Mouse (Mus musculus) CH12.LX (cell line): ENCODE results near the gene Cyp8b1. TPM values are rescaled to one million over a fixed set of nuclear protein-coding genes. Genes with fewer than 3 reads are reported as not detected.

Experiments used
- DNase-seq: peaks from one replicate; pipeline ENCODE4 v3.0.0-alpha.2; 2013; ENCODE audit errors: extremely low read depth
- H3K27ac ChIP-seq: 2 replicates; pipeline ENCODE4 v1.5.1; 2012; ENCODE audit warnings: low read depth, mild to moderate bottlenecking, control low read depth, moderate library complexity; ENCODE audit not compliant: insufficient read depth
- H3K27me3 ChIP-seq: replicated peaks from 2 replicates; pipeline ENCODE3; 2012; ENCODE audit warnings: inconsistent platforms
- H3K36me3 ChIP-seq, 2 experiments: replicated peaks in 1 of 2; 2 replicates each; pipeline versions ENCODE3 to v1.6.1; 2012; ENCODE audit warnings: inconsistent platforms in 1 of 2, low read length in 1 of 2, mild to moderate bottlenecking in 1 of 2, mixed read lengths in 1 of 2, moderate library complexity in 1 of 2; ENCODE audit not compliant: control insufficient read depth in 1 of 2, insufficient read depth in 1 of 2
- H3K4me1 ChIP-seq, 2 experiments: 2 replicates each; pipeline ENCODE4 v1.6.1; 2012; ENCODE audit warnings: inconsistent platforms in 1 of 2, moderate library complexity in 1 of 2; ENCODE audit not compliant: insufficient read depth in 2 of 2, control insufficient read depth in 1 of 2
- H3K4me2 ChIP-seq: 2 replicates; pipeline ENCODE4 v1.6.1; 2012; ENCODE audit warnings: low read depth, mild to moderate bottlenecking, control low read depth; ENCODE audit not compliant: poor library complexity, insufficient read depth, severe bottlenecking
- H3K4me3 ChIP-seq, 3 experiments: fragments of 150-350 bp in 1 of 3; sonication (generic) in 1 of 3; replicated peaks in 1 of 3; 2 replicates each; pipeline versions ENCODE3 to v1.5.1; 2011 to 2012; ENCODE audit warnings: low read depth in 2 of 3, low read length in 2 of 3, mild to moderate bottlenecking in 2 of 3, moderate library complexity in 2 of 3, control low read depth in 1 of 3, improper control_type of control experiment in 1 of 3, inconsistent platforms in 1 of 3, mixed read lengths in 1 of 3; ENCODE audit not compliant: poor library complexity in 1 of 3
- H3K79me2 ChIP-seq: replicated peaks from 2 replicates; pipeline ENCODE4 v1.6.1; 2012; ENCODE audit warnings: mild to moderate bottlenecking, moderate library complexity; ENCODE audit not compliant: control insufficient read depth, poor library complexity, insufficient read depth, severe bottlenecking; ENCODE audit errors: extremely low read depth
- H3K9ac ChIP-seq: 2 replicates; pipeline ENCODE4 v1.6.1; 2012; ENCODE audit warnings: low read depth, mild to moderate bottlenecking, control low read depth, moderate library complexity; ENCODE audit not compliant: insufficient read depth
- H3K9me3 ChIP-seq: replicated peaks from 2 replicates; pipeline ENCODE3; 2012; ENCODE audit warnings: low read length, inconsistent platforms, mixed read lengths
- BHLHE40 ChIP-seq: IDR thresholded peaks from 2 replicates; pipeline ENCODE4 v1.6.1; 2011; ENCODE audit warnings: mild to moderate bottlenecking, low read depth, low read length, improper control_type of control experiment
- CHD1 ChIP-seq: IDR thresholded peaks from 2 replicates; pipeline ENCODE4 v1.6.1; 2012; ENCODE audit warnings: low read depth, low read length, improper control_type of control experiment, inconsistent platforms
- CHD2 ChIP-seq: IDR thresholded peaks from 2 replicates; pipeline ENCODE4 v1.6.1; 2011; ENCODE audit warnings: low read length, improper control_type of control experiment
- CTCF ChIP-seq, 2 experiments: IDR thresholded peaks in 1 of 2; conservative IDR thresholded peaks in 1 of 2; 2 replicates each; pipeline ENCODE4 v1.5.1; 2011 to 2012; ENCODE audit warnings: low read depth in 2 of 2, low read length in 2 of 2, improper control_type of control experiment in 1 of 2, inconsistent platforms in 1 of 2, mild to moderate bottlenecking in 1 of 2, moderate library complexity in 1 of 2
- E2F4 ChIP-seq: IDR thresholded peaks from 2 replicates; pipeline ENCODE4 v1.6.1; 2011; ENCODE audit warnings: low read depth, low read length, improper control_type of control experiment; ENCODE audit not compliant: insufficient replicate concordance
- ELF1 ChIP-seq: IDR thresholded peaks from 2 replicates; pipeline ENCODE4 v1.6.1; 2014; ENCODE audit warnings: low read depth, mild to moderate bottlenecking, inconsistent platforms, low read length, improper control_type of control experiment
- EP300 ChIP-seq: IDR thresholded peaks from 2 replicates; pipeline ENCODE4 v1.6.1; 2011; ENCODE audit warnings: low read length, improper control_type of control experiment
- ETS1 ChIP-seq: conservative IDR thresholded peaks from 2 replicates; pipeline ENCODE4 v1.6.1; 2012; ENCODE audit warnings: low read depth, mild to moderate bottlenecking, inconsistent platforms, low read length, improper control_type of control experiment, moderate library complexity
- GABPA ChIP-seq: IDR thresholded peaks from 2 replicates; pipeline ENCODE4 v1.6.1; 2012; ENCODE audit warnings: low read depth, low read length, improper control_type of control experiment, inconsistent platforms; ENCODE audit not compliant: insufficient replicate concordance
- HCFC1 ChIP-seq: IDR thresholded peaks from 2 replicates; pipeline ENCODE4 v1.6.1; 2012; ENCODE audit warnings: low read depth, mild to moderate bottlenecking, inconsistent platforms, low read length, improper control_type of control experiment
- IRF4 ChIP-seq: IDR thresholded peaks from 2 replicates; pipeline ENCODE4 v1.6.1; 2014; ENCODE audit warnings: low read depth, mild to moderate bottlenecking, inconsistent platforms, low read length, improper control_type of control experiment
- JUN ChIP-seq: IDR thresholded peaks from 2 replicates; pipeline ENCODE4 v1.6.1; 2011; ENCODE audit warnings: low read depth, mild to moderate bottlenecking, low read length, improper control_type of control experiment, moderate library complexity; ENCODE audit not compliant: insufficient read depth
- JUND ChIP-seq: conservative IDR thresholded peaks from 2 replicates; pipeline ENCODE4 v1.6.1; 2011; ENCODE audit warnings: low read depth, low read length, improper control_type of control experiment
- KAT2A ChIP-seq: IDR thresholded peaks from 2 replicates; pipeline ENCODE4 v1.6.1; 2012; ENCODE audit warnings: low read length, improper control_type of control experiment, inconsistent platforms; ENCODE audit not compliant: insufficient replicate concordance
- MAFK ChIP-seq: IDR thresholded peaks from 2 replicates; pipeline ENCODE4 v1.6.1; 2011; ENCODE audit warnings: low read length, improper control_type of control experiment; ENCODE audit not compliant: insufficient replicate concordance
- MAX ChIP-seq: IDR thresholded peaks from 2 replicates; pipeline ENCODE4 v1.6.1; 2011; ENCODE audit warnings: low read length, improper control_type of control experiment
- MAZ ChIP-seq: IDR thresholded peaks from 2 replicates; pipeline ENCODE4 v1.6.1; 2012; ENCODE audit warnings: low read depth, mild to moderate bottlenecking, inconsistent platforms, low read length, improper control_type of control experiment, moderate library complexity
- MEF2A ChIP-seq: IDR thresholded peaks from 2 replicates; pipeline ENCODE4 v1.6.1; 2014; ENCODE audit warnings: low read depth, mild to moderate bottlenecking, inconsistent platforms, low read length, improper control_type of control experiment, borderline replicate concordance
- MXI1 ChIP-seq: IDR thresholded peaks from 2 replicates; pipeline ENCODE4 v1.6.1; 2011; ENCODE audit warnings: mild to moderate bottlenecking, low read depth, low read length, improper control_type of control experiment
- MYC ChIP-seq: IDR thresholded peaks from 2 replicates; pipeline ENCODE4 v1.6.1; 2011; ENCODE audit warnings: low read depth, mild to moderate bottlenecking, improper control_type of control experiment, low read length
- NELFE ChIP-seq: IDR thresholded peaks from 2 replicates; pipeline ENCODE4 v1.6.1; 2011; ENCODE audit warnings: low read depth, low read length, improper control_type of control experiment
- NRF1 ChIP-seq: IDR thresholded peaks from 2 replicates; pipeline ENCODE4 v1.6.1; 2014; ENCODE audit warnings: low read depth, mild to moderate bottlenecking, inconsistent platforms, low read length, improper control_type of control experiment, moderate library complexity
- PAX5 ChIP-seq: IDR thresholded peaks from 2 replicates; pipeline ENCODE4 v1.6.1; 2012; ENCODE audit warnings: low read length, inconsistent platforms, mixed read lengths
- POLR2A ChIP-seq: IDR thresholded peaks from 2 replicates; pipeline ENCODE4 v1.6.1; 2011; ENCODE audit warnings: low read depth, mild to moderate bottlenecking, improper control_type of control experiment, low read length
- POLR2AphosphoS2 ChIP-seq: IDR thresholded peaks from 2 replicates; pipeline ENCODE4 v1.6.1; 2011; ENCODE audit warnings: low read depth, low read length, improper control_type of control experiment
- RAD21 ChIP-seq: IDR thresholded peaks from 2 replicates; pipeline ENCODE4 v1.6.1; 2011; ENCODE audit warnings: low read depth, mild to moderate bottlenecking, low read length, improper control_type of control experiment, moderate library complexity
- RCOR1 ChIP-seq: conservative IDR thresholded peaks from 2 replicates; pipeline ENCODE4 v1.6.1; 2012; ENCODE audit warnings: low read depth, mild to moderate bottlenecking, inconsistent platforms, low read length, improper control_type of control experiment
- SIN3A ChIP-seq: IDR thresholded peaks from 2 replicates; pipeline ENCODE4 v1.6.1; 2012; ENCODE audit warnings: low read length, improper control_type of control experiment, inconsistent platforms
- SMC3 ChIP-seq: IDR thresholded peaks from 2 replicates; pipeline ENCODE4 v1.6.1; 2011; ENCODE audit warnings: low read depth, low read length, improper control_type of control experiment
- TBP ChIP-seq: conservative IDR thresholded peaks from 2 replicates; pipeline ENCODE4 v1.6.1; 2011; ENCODE audit warnings: low read depth, low read length, improper control_type of control experiment
- TCF12 ChIP-seq: IDR thresholded peaks from 2 replicates; pipeline ENCODE4 v1.6.1; 2014; ENCODE audit warnings: low read depth, mild to moderate bottlenecking, inconsistent platforms, low read length, improper control_type of control experiment
- UBTF ChIP-seq: IDR thresholded peaks from 2 replicates; pipeline ENCODE4 v1.6.1; 2012; ENCODE audit warnings: low read depth, mild to moderate bottlenecking, inconsistent platforms, low read length, improper control_type of control experiment, moderate library complexity
- USF1 ChIP-seq: IDR thresholded peaks from 2 replicates; pipeline ENCODE4 v1.6.1; 2014; ENCODE audit warnings: low read depth, mild to moderate bottlenecking, inconsistent platforms, low read length, improper control_type of control experiment
- USF2 ChIP-seq: conservative IDR thresholded peaks from 2 replicates; pipeline ENCODE4 v1.6.1; 2011; ENCODE audit warnings: low read depth, low read length, improper control_type of control experiment
- ZC3H11A ChIP-seq: IDR thresholded peaks from 2 replicates; pipeline ENCODE4 v1.6.1; 2012; ENCODE audit warnings: low read depth, mild to moderate bottlenecking, inconsistent platforms, low read length, improper control_type of control experiment
- ZKSCAN1 ChIP-seq: IDR thresholded peaks from 2 replicates; pipeline ENCODE4 v1.6.1; 2012; ENCODE audit warnings: low read depth, inconsistent platforms, low read length, improper control_type of control experiment, borderline replicate concordance
- ZMIZ1 ChIP-seq: IDR thresholded peaks from 2 replicates; pipeline ENCODE4 v1.6.1; 2012; ENCODE audit warnings: low read depth, mild to moderate bottlenecking, inconsistent platforms, low read length, improper control_type of control experiment
- ZNF384 ChIP-seq: IDR thresholded peaks from 2 replicates; pipeline ENCODE4 v1.6.1; 2012; ENCODE audit warnings: low read depth, low read length, improper control_type of control experiment, inconsistent platforms
- dilution Hi-C: fragments of 300-500 bp; cut with MboI; formaldehyde crosslinking; loops from 2 replicates; pipeline ENCODE4 v1.14.3; 2020; ENCODE audit warnings: low sequenced_read_pairs; ENCODE audit not compliant: extremely low pct_unique_long_range_greater_than_20kb, extremely low pct_ligation_motif_present
- in situ Hi-C: fragments of 300-500 bp; cut with MboI; formaldehyde crosslinking; loops from 3 replicates; pipeline ENCODE4 v1.14.3; 2019; ENCODE audit warnings: low sequenced_read_pairs, low pct_ligation_motif_present, low pct_unique_long_range_greater_than_20kb, mixed read lengths
- polyA plus RNA-seq: library from polyadenylated mRNA; unstranded; fragments of >175 nt; gene quantifications from 2 replicates; pipeline ENCODE4 v1.2.1, GENCODE M21; 2012; ENCODE audit warnings: low read depth; ENCODE audit not compliant: insufficient read length
- total RNA-seq, 2 experiments: library from RNA; depleted of rRNA; stranded (reverse); fragments of 300-350 nt in 1 of 2; fragments of >200 nt in 1 of 2; gene quantifications; 2 replicates each; pipeline ENCODE4 v1.2.3; 2012 to 2014

Gene Cyp8b1
- total and polyA plus RNA-seq, 3 experiments: 0.27 TPM; not detected in 2

- dilution Hi-C loops: no loop called here
- DNase-seq: peak; percentile 90
Measured at GRCm38 (mm10) chr9:121928498-121928897, 12.4 kb upstream of the Cyp8b1 start.

DNA sequence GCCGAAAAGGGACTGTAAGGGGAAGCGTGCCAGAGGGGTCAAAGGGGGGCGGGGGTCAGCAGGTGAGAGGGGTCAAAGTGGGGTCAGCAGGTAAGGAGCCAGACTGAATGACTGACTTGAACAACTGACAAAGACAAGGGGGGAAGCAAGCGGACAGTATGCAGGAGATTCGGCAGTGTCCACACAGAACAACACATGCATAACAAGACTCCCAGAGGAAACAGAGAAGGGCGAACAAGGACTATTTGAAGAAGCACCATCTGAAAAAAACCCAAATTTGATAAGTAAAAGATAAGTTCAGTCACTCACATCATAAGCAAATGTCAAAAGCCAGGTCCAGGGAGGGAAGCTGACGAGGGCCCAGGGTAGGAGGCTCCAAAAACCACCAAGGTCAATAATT is 11.6 kb upstream of the Cyp8b1 start:
- no peak overlapping the region for H3K4me3 ChIP-seq
- peaks cover 34 to 60% of the 10 kb centered on the region in 2 experiments for H3K4me1 ChIP-seq
- peak overlapping the region; percentile 68 for H3K4me2 ChIP-seq
- H3K79me2 ChIP-seq: no peaks in the 10 kb centered on the region
- no peak for DNase-seq
- peak overlapping the region; percentile 83 for H3K27ac ChIP-seq
- dilution Hi-C loops (no loop called here), in situ Hi-C loops (no loop called here)
- no peak overlapping the region for H3K9ac ChIP-seq
- H3K9me3 ChIP-seq: peaks cover 10% of the 10 kb centered on the region
- no peak for TF ChIP-seq GABPA
- TF ChIP-seq JUN: no peak
- TF ChIP-seq SIN3A: no peak
- TF ChIP-seq JUND: no peak
- TF ChIP-seq TBP: no peak
- no peak for TF ChIP-seq MEF2A
- TF ChIP-seq POLR2AphosphoS2: no peak
- TF ChIP-seq CTCF (conservative IDR thresholded peaks at IDR 0.05 in 1 of 2, IDR thresholded peaks at IDR 0.05 in 1 of 2; ENCODE audit: low read depth in 2 of 2, low read length in 2 of 2): no peak
- no peak for TF ChIP-seq ETS1
- no peak for TF ChIP-seq ZC3H11A
- H3K27me3 ChIP-seq: peaks cover 9% of the 10 kb centered on the region
- H3K36me3 ChIP-seq: no peaks in the 10 kb centered on the region

More at GRCm38 (mm10) chr9:121928498-121928897, 12.4 kb upstream of the Cyp8b1 start:
- Histone ChIP-seq H3K4me1 (peaks cover 34 to 56% of the 10 kb centered on the region in 2 experiments), H3K9ac (no peak overlapping the region), H3K9me3 (peaks cover 12% of the 10 kb centered on the region), H3K36me3 (no peaks in the 10 kb centered on the region)
- in situ Hi-C loops: no loop called here
- TF ChIP-seq BHLHE40 (peak; percentile 93), ZNF384 (0 out of 2 replicates have a peak, but pooled peaks have one; percentile 28), JUND (peak; percentile 90), POLR2AphosphoS2 (no peak), RCOR1 (peak; percentile 98), IRF4 (peak; percentile 99), ZMIZ1 (no peak), CHD2 (peak; percentile 87), POLR2A (no peak), UBTF (no peak), MYC (peak; percentile 75), RAD21 (peak; percentile 43), E2F4 (0 out of 2 replicates have a peak, but pooled peaks have one; percentile 36), MAX (peak; percentile 79), MAZ (peak; percentile 93), TBP (peak; percentile 48; the same call in 1 of the 2 replicates), ELF1 (peak; percentile 46; the same call in 1 of the 2 replicates), MAFK (peak; percentile 79; the same call in 1 of the 2 replicates), ZKSCAN1 (no peak), HCFC1 (peak; percentile 41), CTCF (conservative IDR thresholded peaks at IDR 0.05 in 1 of 2, IDR thresholded peaks at IDR 0.05 in 1 of 2; ENCODE audit: low read depth in 2 of 2, low read length in 2 of 2) (peak; percentile 83 to 92), NELFE (0 out of 2 replicates have a peak, but pooled peaks have one; percentile 27), CHD1 (no peak), SMC3 (peak; percentile 75), MXI1 (peak; percentile 81; the same call in 1 of the 2 replicates), ETS1 (peak; percentile 97), USF2 (no peak), JUN (peak; percentile 92), USF1 (no peak), GABPA (no peak), SIN3A (peak; percentile 85; the same call in 1 of the 2 replicates), MEF2A (peak; percentile 96), KAT2A (no peak), EP300 (peak; percentile 99), ZC3H11A (no peak), TCF12 (peak; percentile 98), NRF1 (no peak), PAX5 (no peak)
- TF ChIP-seq, all 38 proteins: peak for 25
- Histone ChIP-seq H3K27ac (peak overlapping the region; percentile 83), H3K79me2 (no peaks in the 10 kb centered on the region), H3K27me3 (peaks cover 17% of the 10 kb centered on the region), H3K4me3 (no peak overlapping the region), H3K4me2 (peak overlapping the region; percentile 35; the same call in 1 of the 2 replicates)
